Mouse (Mus musculus) hindbrain, embryonic 16.5 days (tissue): Measurements from ENCODE around the gene Habp2. TPM values are rescaled to one million over a fixed set of nuclear protein-coding genes. Genes with fewer than 3 reads are reported as not detected.

Experiments
- ATAC-seq: fragments of 200-750 bp; cut with Nextera tagmentation; 2 replicates; pipeline ENCODE4 v1.8.0; 2017; ENCODE audit warnings: moderate TSS enrichment, moderate library complexity
- H3K27ac ChIP-seq: fragments of 300-500 bp; sonication (generic); 2 replicates; pipeline ENCODE4 v1.5.1; 2014; ENCODE audit warnings: low read depth, mild to moderate bottlenecking, control low read depth, low read length, moderate library complexity
- H3K27me3 ChIP-seq: fragments of 300-500 bp; sonication (generic); replicated peaks from 2 replicates; pipeline ENCODE4 v1.6.1; 2014; ENCODE audit warnings: low read length; ENCODE audit not compliant: control insufficient read depth, insufficient read depth
- H3K36me3 ChIP-seq: fragments of 300-500 bp; sonication (generic); 2 replicates; pipeline ENCODE4 v1.6.1; 2014; ENCODE audit warnings: mild to moderate bottlenecking, low read length, moderate library complexity, mixed read lengths; ENCODE audit not compliant: control insufficient read depth, insufficient read depth
- H3K4me1 ChIP-seq: fragments of 300-500 bp; sonication (generic); 2 replicates; pipeline ENCODE4 v1.6.1; 2014; ENCODE audit warnings: low read depth, low read length; ENCODE audit not compliant: control insufficient read depth, insufficient read depth
- H3K4me2 ChIP-seq: fragments of 300-500 bp; sonication (generic); 2 replicates; pipeline ENCODE4 v1.6.1; 2014; ENCODE audit warnings: mild to moderate bottlenecking, low read length, control low read depth, moderate library complexity
- H3K4me3 ChIP-seq: fragments of 300-500 bp; sonication (generic); 2 replicates; pipeline ENCODE4 v1.5.1; 2014; ENCODE audit warnings: mild to moderate bottlenecking, low read length, control low read depth, moderate library complexity
- H3K9ac ChIP-seq: fragments of 300-500 bp; sonication (generic); 2 replicates; pipeline ENCODE4 v1.6.1; 2014; ENCODE audit warnings: low read depth, mild to moderate bottlenecking, control low read depth, low read length, moderate library complexity
- H3K9me3 ChIP-seq: fragments of 300-500 bp; sonication (generic); 2 replicates; pipeline ENCODE4 v1.6.1; 2014; ENCODE audit warnings: mild to moderate bottlenecking, low read length, moderate library complexity; ENCODE audit not compliant: control insufficient read depth
- WGBS: fragments of 180-500 bp; shearing (Covaris S2); extraction: QIAGEN DNeasy Blood & Tissue Kit; methylation state at CpG from one replicate; pipeline ENCODE4 v1.1.7; 2014; 5-methylcytosine and 5-hydroxymethylcytosine counted together
- polyA plus RNA-seq: library from polyadenylated mRNA; unstranded; fragments of >200 nt; fragmentation: Nextera tagmentation; extraction: Ambion mirVana; gene quantifications from 2 replicates; pipeline ENCODE4 v1.2.1, GENCODE M21; 2015

The Habp2 gene
- polyA plus RNA-seq = 0.07 TPM in 1 of 2 replicates, not detected in the other

DNA sequence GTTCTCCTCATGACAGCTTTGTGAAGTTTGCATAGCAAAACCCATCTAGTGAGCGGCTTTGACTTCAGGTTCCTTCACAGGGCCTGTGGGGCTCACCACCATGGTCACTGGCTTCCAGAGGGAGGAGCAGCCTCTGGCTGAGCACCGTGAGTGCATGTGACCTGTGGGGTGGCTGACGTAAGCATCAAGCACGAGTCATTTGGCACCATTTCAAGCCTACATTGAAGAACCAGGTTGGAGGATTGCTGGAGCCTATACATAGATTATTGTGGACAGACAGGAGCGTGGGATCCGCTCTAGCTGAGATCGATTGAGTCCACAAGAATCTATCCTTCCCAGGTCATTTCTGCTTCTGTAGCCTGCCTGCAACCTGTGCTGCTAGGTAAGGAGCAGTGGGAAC, at the start of gene Habp2:
TSS of gene Habp2 (plus strand) at position 272 of the 400 bp plus-strand sequence.
- H3K9ac ChIP-seq = no peak within 1 kb of the TSS
- H3K4me1 ChIP-seq = peaks cover 5% of the 10 kb centered on the region; the same call in 1 of the 2 replicates
- no peak for ATAC-seq
- H3K4me2 ChIP-seq = no peak within 1 kb of the TSS
- no peaks in the 10 kb centered on the region for H3K27me3 ChIP-seq
- H3K27ac ChIP-seq = no peak within 1 kb of the TSS
- WGBS = 84% methylated on average over 7 of the region's 7 CpGs
- no peaks in the 10 kb centered on the region for H3K9me3 ChIP-seq
- H3K36me3 ChIP-seq = no peaks in the 10 kb centered on the region
- H3K4me3 ChIP-seq = no peak within 1 kb of the TSS

DNA sequence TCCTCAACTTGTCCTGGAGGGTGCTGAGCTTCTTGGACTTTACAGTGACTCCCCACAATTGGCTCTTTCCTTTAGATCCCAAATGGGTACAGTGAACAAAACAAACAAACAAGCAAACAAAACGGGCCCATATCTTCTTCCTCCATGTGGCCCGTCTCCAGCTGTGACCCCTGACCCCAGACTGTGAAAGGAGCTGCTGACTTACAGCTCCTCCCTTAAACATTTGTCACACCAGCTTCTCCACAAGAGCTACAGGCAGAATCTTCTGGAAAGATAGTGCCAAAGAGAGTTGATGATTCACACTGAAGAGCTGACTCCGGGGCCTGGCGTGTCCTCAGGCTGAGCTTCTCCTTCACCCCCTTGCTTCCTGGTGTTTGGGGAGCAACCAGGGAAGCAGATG, 48.4 kb upstream of the Habp2 start:
- Histone ChIP-seq H3K36me3 (no peaks in the 10 kb centered on the region), H3K27me3 (no peaks in the 10 kb centered on the region), H3K9ac (no peak overlapping the region), H3K4me2 (no peak overlapping the region), H3K4me3 (no peak overlapping the region), H3K4me1 (no peaks in the 10 kb centered on the region), H3K9me3 (no peaks in the 10 kb centered on the region), H3K27ac (no peak overlapping the region)
- 69% methylated on average over 4 of the region's 4 CpGs for WGBS
- ATAC-seq = no peak

DNA sequence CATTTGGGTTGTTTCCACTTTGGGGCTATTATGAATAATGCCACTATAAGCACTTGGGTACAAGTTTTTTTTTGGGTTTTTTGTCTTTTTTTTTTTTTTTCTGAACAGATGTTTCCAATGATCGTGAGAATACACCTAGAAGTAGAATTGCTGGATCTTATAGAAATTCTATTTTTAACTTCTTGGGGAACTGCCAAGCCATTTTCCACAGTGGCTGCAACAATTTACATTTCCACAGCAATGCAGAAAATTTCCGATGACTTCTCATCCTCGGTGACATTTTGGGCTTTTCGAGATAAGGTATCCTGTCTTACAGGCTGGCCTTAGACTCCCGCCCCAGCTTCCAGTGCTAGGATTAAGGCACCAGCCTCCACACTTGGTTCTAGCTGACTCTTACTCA, 41.7 kb upstream of the Habp2 start:
- Histone ChIP-seq H3K27ac (no peak overlapping the region), H3K9ac (no peak overlapping the region), H3K36me3 (no peaks in the 10 kb centered on the region), H3K9me3 (no peaks in the 10 kb centered on the region), H3K4me3 (no peak overlapping the region), H3K4me1 (no peaks in the 10 kb centered on the region), H3K27me3 (no peaks in the 10 kb centered on the region), H3K4me2 (no peak overlapping the region)
- 70% methylated on average over 5 of the region's 5 CpGs for WGBS
- no peak for ATAC-seq

DNA sequence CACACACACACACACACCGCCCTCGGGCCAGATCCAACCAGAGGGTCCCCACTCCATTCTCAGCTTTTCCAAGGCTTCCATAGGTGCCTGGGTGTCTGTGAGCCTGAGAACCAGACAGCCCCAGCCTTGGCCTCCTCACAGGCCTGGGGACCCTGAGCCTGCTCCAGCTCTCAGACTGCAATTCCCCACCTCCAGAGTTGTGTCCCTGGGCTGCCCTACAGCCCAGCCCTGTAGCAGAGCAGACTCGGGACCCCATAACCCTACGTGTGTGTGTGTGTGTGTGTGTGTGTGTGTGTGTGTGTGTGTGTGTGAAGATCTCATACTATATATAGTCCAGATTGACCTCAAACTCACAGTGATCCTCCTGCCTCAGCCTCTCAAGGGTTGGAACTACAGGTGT, 34.1 kb upstream of the Habp2 start:
- Histone ChIP-seq H3K27me3 (peaks cover 5% of the 10 kb centered on the region), H3K4me2 (no peak overlapping the region), H3K36me3 (no peaks in the 10 kb centered on the region), H3K9ac (no peak overlapping the region), H3K27ac (no peak overlapping the region), H3K4me1 (no peaks in the 10 kb centered on the region), H3K9me3 (no peaks in the 10 kb centered on the region), H3K4me3 (no peak overlapping the region)
- ATAC-seq = no peak
- 85% methylated on average over 4 of the region's 4 CpGs for WGBS

DNA sequence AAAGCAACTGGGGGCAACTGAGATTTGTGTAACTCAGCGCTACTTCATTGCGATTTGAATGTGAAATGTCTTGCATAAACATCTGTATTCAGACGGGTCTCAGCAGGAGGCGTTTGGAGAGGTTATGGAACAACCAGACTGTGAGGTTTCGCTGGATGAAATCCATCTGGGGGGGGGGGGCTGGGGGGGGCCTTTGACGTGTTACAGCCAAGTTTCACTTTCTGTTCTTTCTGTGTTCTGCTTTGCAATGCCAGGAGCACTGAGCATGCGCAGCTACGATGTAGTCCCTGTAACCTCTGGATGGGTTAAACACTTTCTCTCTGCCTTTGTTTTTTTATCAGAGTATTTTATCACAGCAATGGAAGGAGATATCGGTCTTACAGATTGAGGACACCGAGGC, 33.7 kb upstream of the Habp2 start:
- no peak overlapping the region for H3K4me3 ChIP-seq
- H3K9ac ChIP-seq = no peak overlapping the region
- no peak overlapping the region for H3K27ac ChIP-seq
- WGBS = 70% methylated on average over 10 of the region's 10 CpGs
- H3K4me1 ChIP-seq = no peaks in the 10 kb centered on the region
- no peaks in the 10 kb centered on the region for H3K9me3 ChIP-seq
- peaks cover 5% of the 10 kb centered on the region for H3K27me3 ChIP-seq
- H3K36me3 ChIP-seq = no peaks in the 10 kb centered on the region
- no peak overlapping the region for H3K4me2 ChIP-seq
- no peak for ATAC-seq

DNA sequence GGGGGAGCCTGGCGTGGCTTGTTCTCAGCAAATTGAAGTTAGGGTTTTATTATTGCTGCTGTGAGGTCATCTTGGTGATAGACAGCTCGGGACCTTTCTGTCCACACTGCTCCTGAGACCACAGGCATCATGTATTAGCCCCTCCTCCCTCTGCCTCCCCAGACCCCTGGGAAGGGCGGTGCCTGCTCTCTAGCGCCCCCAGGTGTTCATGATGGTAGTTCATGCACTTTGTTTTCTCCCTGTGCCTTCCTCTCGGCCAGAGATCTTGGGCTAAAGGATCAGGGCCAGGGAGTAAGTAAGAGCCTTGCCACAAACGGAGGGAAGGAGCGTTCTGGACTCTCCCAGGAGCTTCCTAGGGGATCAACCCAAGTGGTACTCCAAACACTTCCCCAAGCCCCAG, 32.2 kb upstream of the Habp2 start:
- Histone ChIP-seq H3K9ac (no peak overlapping the region), H3K4me3 (no peak overlapping the region), H3K27me3 (peaks cover 5% of the 10 kb centered on the region), H3K36me3 (no peaks in the 10 kb centered on the region), H3K4me1 (no peaks in the 10 kb centered on the region), H3K27ac (no peak overlapping the region), H3K9me3 (no peaks in the 10 kb centered on the region), H3K4me2 (no peak overlapping the region)
- WGBS = 47% methylated on average over 7 of the region's 7 CpGs
- no peak for ATAC-seq

DNA sequence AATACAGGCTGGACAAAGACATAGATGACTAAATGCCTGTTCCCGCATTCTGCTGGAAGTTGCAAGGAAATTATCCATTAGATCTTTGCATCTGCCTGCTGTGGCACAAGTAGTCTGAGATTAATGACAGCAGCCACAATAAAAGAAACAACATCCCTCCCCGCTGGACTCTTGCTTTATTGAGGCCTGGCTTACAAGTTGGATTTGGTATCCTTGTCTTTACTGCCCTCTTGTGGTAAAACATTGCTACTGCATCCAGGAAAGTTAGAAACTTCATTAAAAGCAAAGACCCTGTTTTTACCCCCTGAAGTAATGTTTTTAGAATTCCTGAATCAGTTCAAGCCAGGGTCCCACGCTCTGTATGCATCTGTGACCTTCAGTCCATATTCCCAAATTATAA, 31.4 kb upstream of the Habp2 start:
- H3K4me3 ChIP-seq = no peak overlapping the region
- H3K4me1 ChIP-seq = no peaks in the 10 kb centered on the region
- no peaks in the 10 kb centered on the region for H3K9me3 ChIP-seq
- no peaks in the 10 kb centered on the region for H3K36me3 ChIP-seq
- no peak overlapping the region for H3K27ac ChIP-seq
- H3K4me2 ChIP-seq = no peak overlapping the region
- H3K9ac ChIP-seq = no peak overlapping the region
- peaks cover 5% of the 10 kb centered on the region for H3K27me3 ChIP-seq
- no peak for ATAC-seq
- WGBS = 18% methylated on average over 3 of the region's 3 CpGs

DNA sequence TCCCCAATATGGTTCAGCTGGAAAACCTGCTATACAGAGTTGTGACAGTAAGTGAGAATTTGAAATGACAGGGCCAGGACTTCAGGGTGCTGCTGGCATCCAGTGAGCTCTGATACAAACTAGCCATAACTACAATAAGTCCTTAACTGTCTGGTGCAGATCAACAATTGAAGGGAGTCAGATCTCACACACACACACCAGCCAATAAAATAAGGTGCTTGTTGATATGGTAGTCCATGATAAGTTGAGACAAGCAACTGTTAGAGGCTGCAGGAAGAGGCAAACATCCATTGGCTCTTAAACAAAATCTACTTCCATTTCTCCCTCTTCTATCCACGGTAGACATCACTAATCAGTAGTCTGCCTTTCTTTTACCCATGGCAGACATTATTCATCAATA, 30.7 kb upstream of the Habp2 start:
- no peaks in the 10 kb centered on the region for H3K9me3 ChIP-seq
- no peak overlapping the region for H3K4me2 ChIP-seq
- 52% methylated on average over 1 of the region's 1 CpGs for WGBS
- H3K36me3 ChIP-seq = no peaks in the 10 kb centered on the region
- no peak overlapping the region for H3K4me3 ChIP-seq
- no peak overlapping the region for H3K27ac ChIP-seq
- no peaks in the 10 kb centered on the region for H3K4me1 ChIP-seq
- no peak overlapping the region for H3K9ac ChIP-seq
- no peak for ATAC-seq
- H3K27me3 ChIP-seq = peaks cover 5% of the 10 kb centered on the region; the same call in 1 of the 2 replicates

DNA sequence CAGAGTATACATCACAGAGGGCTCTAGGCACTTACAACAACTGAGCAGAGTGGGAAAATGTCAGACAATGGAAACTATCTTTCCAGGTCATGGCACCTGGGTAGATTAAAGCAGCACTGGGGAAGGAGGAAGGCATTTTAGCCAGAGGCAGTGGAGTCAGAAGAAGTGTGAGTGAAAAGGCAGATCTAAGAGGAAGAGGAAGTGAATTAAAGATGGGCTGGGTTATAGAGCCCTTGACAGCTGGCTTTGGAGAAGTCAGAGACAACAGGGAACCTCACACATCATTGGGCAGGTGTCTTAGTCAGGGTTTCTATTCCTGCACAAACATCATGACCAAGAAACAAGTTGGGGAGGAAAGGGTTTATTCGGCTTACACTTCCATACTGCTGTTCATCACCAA, 30.2 kb upstream of the Habp2 start:
- no peak for ATAC-seq
- no CpG with 5 or more reads among the region's 1 CpGs for WGBS

DNA sequence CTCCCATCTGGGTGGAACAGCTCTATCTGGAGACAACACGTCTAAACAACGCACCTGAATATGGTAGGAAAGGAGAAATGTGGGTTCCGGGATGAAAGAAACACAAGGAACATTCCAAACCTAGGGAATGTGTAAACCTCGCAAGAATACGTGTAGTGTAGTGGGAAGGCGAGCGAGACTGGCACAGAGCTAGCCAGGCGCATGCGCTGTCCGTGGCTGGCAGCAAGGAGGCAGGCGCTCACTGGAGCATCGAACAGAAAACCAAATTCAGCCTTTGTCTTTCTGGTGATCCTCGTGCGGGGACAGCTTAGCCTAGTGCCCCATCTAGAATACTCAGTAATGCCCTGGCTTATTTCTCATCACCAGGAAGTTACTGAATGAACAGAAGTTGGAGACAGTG, 23.2 kb upstream of the Habp2 start:
- 78% methylated on average over 14 of the region's 14 CpGs for WGBS
- H3K4me1 ChIP-seq = no peaks in the 10 kb centered on the region
- H3K27ac ChIP-seq = no peak overlapping the region
- ATAC-seq = no peak
- no peaks in the 10 kb centered on the region for H3K9me3 ChIP-seq
- no peaks in the 10 kb centered on the region for H3K27me3 ChIP-seq
- no peak overlapping the region for H3K4me2 ChIP-seq
- H3K36me3 ChIP-seq = no peaks in the 10 kb centered on the region
- H3K4me3 ChIP-seq = no peak overlapping the region
- H3K9ac ChIP-seq = no peak overlapping the region

More for the DNA sequence above, 30.2 kb upstream of the Habp2 start:
- Histone ChIP-seq H3K4me1 (no peaks in the 10 kb centered on the region), H3K4me2 (no peak overlapping the region), H3K27me3 (peaks cover 5% of the 10 kb centered on the region; the same call in 1 of the 2 replicates), H3K9me3 (no peaks in the 10 kb centered on the region), H3K36me3 (no peaks in the 10 kb centered on the region), H3K4me3 (no peak overlapping the region), H3K27ac (no peak overlapping the region), H3K9ac (no peak overlapping the region)
